Mouse (Mus musculus): ENCODE data around the gene Sp2. TPM values are rescaled to one million over a fixed set of nuclear protein-coding genes. Genes with fewer than 3 reads are reported as not detected.

Sp2 gene
- polyA plus RNA-seq, 1 experiment from 2014 or later, result 29.4 TPM

- WGBS, result 87% methylated on average over 5 of the region's 5 CpGs
These were observed 13.5 kb downstream of the Sp2 start for GRCm38 (mm10) chr11:96969280-96969722.

GRCm38 (mm10) chr11:96968476-96968875 is 14.3 kb downstream of the Sp2 start:
- Histone ChIP-seq H3K4me3 (ENCODE audit: low read depth, low read length) (no peak overlapping the region), H3K9ac (ENCODE audit: low read length) (no peak overlapping the region), H3K27me3 (ENCODE audit: control insufficient read depth, insufficient read depth, low read length) (no peaks in the 10 kb centered on the region), H3K4me2 (ENCODE audit: low read depth) (no peak overlapping the region), H3K36me3 (ENCODE audit: control insufficient read depth, insufficient read depth, low read length) (no peaks in the 10 kb centered on the region; the same call in 1 of the 2 replicates), H3K4me1 (ENCODE audit: control insufficient read depth, insufficient read depth, low read length) (no peaks in the 10 kb centered on the region), H3K9me3 (ENCODE audit: control insufficient read depth, low read length) (no peaks in the 10 kb centered on the region), H3K27ac (ENCODE audit: low read depth, low read length) (no peak overlapping the region)
- no peak for ATAC-seq (ENCODE audit: insufficient read depth, low FRiP score, low TSS enrichment)
- DNase-seq (ENCODE audit: low spot score), result no peak
- WGBS, result 70% methylated on average over 6 of the region's 6 CpGs

More at GRCm38 (mm10) chr11:96969280-96969722, 13.5 kb downstream of the Sp2 start:
- Histone ChIP-seq H3K4me1 (ENCODE audit: control insufficient read depth, insufficient read depth, low read length) (no peaks in the 10 kb centered on the region), H3K27me3 (ENCODE audit: control insufficient read depth, insufficient read depth, low read length) (no peaks in the 10 kb centered on the region), H3K9ac (ENCODE audit: low read length) (peak overlapping the region; percentile 23; the same call in 1 of the 2 replicates), H3K9me3 (ENCODE audit: control insufficient read depth, low read length) (no peaks in the 10 kb centered on the region), H3K36me3 (ENCODE audit: control insufficient read depth, insufficient read depth, low read length) (no peaks in the 10 kb centered on the region; the same call in 1 of the 2 replicates), H3K4me2 (ENCODE audit: low read depth) (no peak overlapping the region), H3K4me3 (ENCODE audit: low read depth, low read length) (no peak overlapping the region), H3K27ac (ENCODE audit: low read depth, low read length) (peak overlapping the region; percentile 3; the same call in 1 of the 2 replicates)
- no peak for ATAC-seq (ENCODE audit: insufficient read depth, low FRiP score, low TSS enrichment)
- DNase-seq (ENCODE audit: low spot score), result no peak

GRCm38 (mm10) chr11:96967544-96968269 is 15.1 kb downstream of the Sp2 start:
- no peaks in the 10 kb centered on the region for H3K4me1 ChIP-seq (ENCODE audit: control insufficient read depth, insufficient read depth, low read length)
- H3K27me3 ChIP-seq (ENCODE audit: control insufficient read depth, insufficient read depth, low read length), result no peaks in the 10 kb centered on the region
- DNase-seq (ENCODE audit: low spot score) (no peak), ATAC-seq (ENCODE audit: insufficient read depth, low FRiP score, low TSS enrichment) (no peak)
- no peaks in the 10 kb centered on the region for H3K9me3 ChIP-seq (ENCODE audit: control insufficient read depth, low read length)
- 90% methylated on average over 11 of the region's 11 CpGs for WGBS
- H3K27ac ChIP-seq (ENCODE audit: low read depth, low read length), result no peak overlapping the region
- no peak overlapping the region for H3K4me3 ChIP-seq (ENCODE audit: low read depth, low read length)
- no peak overlapping the region for H3K9ac ChIP-seq (ENCODE audit: low read length)
- H3K36me3 ChIP-seq (ENCODE audit: control insufficient read depth, insufficient read depth, low read length), result no peaks in the 10 kb centered on the region; the same call in 1 of the 2 replicates
- H3K4me2 ChIP-seq (ENCODE audit: low read depth), result no peak overlapping the region

GRCm38 (mm10) chr11:96966914-96967543 is 15.7 kb downstream of the Sp2 start:
- Histone ChIP-seq H3K9me3 (ENCODE audit: control insufficient read depth, low read length) (no peaks in the 10 kb centered on the region), H3K4me1 (ENCODE audit: control insufficient read depth, insufficient read depth, low read length) (no peaks in the 10 kb centered on the region), H3K27ac (ENCODE audit: low read depth, low read length) (no peak overlapping the region), H3K4me3 (ENCODE audit: low read depth, low read length) (no peak overlapping the region), H3K27me3 (ENCODE audit: control insufficient read depth, insufficient read depth, low read length) (no peaks in the 10 kb centered on the region), H3K4me2 (ENCODE audit: low read depth) (no peak overlapping the region), H3K36me3 (ENCODE audit: control insufficient read depth, insufficient read depth, low read length) (no peaks in the 10 kb centered on the region; the same call in 1 of the 2 replicates), H3K9ac (ENCODE audit: low read length) (no peak overlapping the region)
- ATAC-seq (ENCODE audit: insufficient read depth, low FRiP score, low TSS enrichment) (no peak), DNase-seq (ENCODE audit: low spot score) (no peak)
- 93% methylated on average over 13 of the region's 13 CpGs for WGBS

GRCm38 (mm10) chr11:96966172-96966571 is 16.6 kb downstream of the Sp2 start:
- no peaks in the 10 kb centered on the region for H3K27me3 ChIP-seq (ENCODE audit: control insufficient read depth, insufficient read depth, low read length)
- ATAC-seq (ENCODE audit: insufficient read depth, low FRiP score, low TSS enrichment), result no peak
- 93% methylated on average over 3 of the region's 3 CpGs for WGBS
- H3K9me3 ChIP-seq (ENCODE audit: control insufficient read depth, low read length), result no peaks in the 10 kb centered on the region
- no peak overlapping the region for H3K27ac ChIP-seq (ENCODE audit: low read depth, low read length)
- H3K4me1 ChIP-seq (ENCODE audit: control insufficient read depth, insufficient read depth, low read length), result no peaks in the 10 kb centered on the region
- peaks cover 4% of the 10 kb centered on the region; the same call in 1 of the 2 replicates for H3K36me3 ChIP-seq (ENCODE audit: control insufficient read depth, insufficient read depth, low read length)
- no peak overlapping the region for H3K9ac ChIP-seq (ENCODE audit: low read length)
- H3K4me3 ChIP-seq (ENCODE audit: low read depth, low read length), result no peak overlapping the region
- H3K4me2 ChIP-seq (ENCODE audit: low read depth), result no peak overlapping the region
- DNase-seq (ENCODE audit: low spot score), result no peak

- no peak for ATAC-seq (ENCODE audit: insufficient read depth, low FRiP score, low TSS enrichment)
- H3K36me3 ChIP-seq (ENCODE audit: control insufficient read depth, insufficient read depth, low read length), result peaks cover 17% of the 10 kb centered on the region
- DNase-seq (ENCODE audit: low spot score), result peak; percentile 82
- H3K4me3 ChIP-seq (ENCODE audit: low read depth, low read length), result no peak overlapping the region
- H3K4me2 ChIP-seq (ENCODE audit: low read depth), result no peak overlapping the region
- no peak overlapping the region; the same call in 1 of the 2 replicates for H3K27ac ChIP-seq (ENCODE audit: low read depth, low read length)
- no peaks in the 10 kb centered on the region for H3K9me3 ChIP-seq (ENCODE audit: control insufficient read depth, low read length)
- H3K27me3 ChIP-seq (ENCODE audit: control insufficient read depth, insufficient read depth, low read length), result no peaks in the 10 kb centered on the region
- no peaks in the 10 kb centered on the region for H3K4me1 ChIP-seq (ENCODE audit: control insufficient read depth, insufficient read depth, low read length)
- WGBS, result 20% methylated on average over 8 of the region's 8 CpGs
- no peak overlapping the region for H3K9ac ChIP-seq (ENCODE audit: low read length)
These were observed 19.2 kb downstream of the Sp2 start for GRCm38 (mm10) chr11:96963580-96963979.

- Histone ChIP-seq H3K4me3 (ENCODE audit: low read depth, low read length) (no peak overlapping the region), H3K9me3 (ENCODE audit: control insufficient read depth, low read length) (no peaks in the 10 kb centered on the region), H3K27me3 (ENCODE audit: control insufficient read depth, insufficient read depth, low read length) (no peaks in the 10 kb centered on the region), H3K36me3 (ENCODE audit: control insufficient read depth, insufficient read depth, low read length) (peaks cover 26% of the 10 kb centered on the region), H3K9ac (ENCODE audit: low read length) (no peak overlapping the region), H3K4me2 (ENCODE audit: low read depth) (no peak overlapping the region), H3K27ac (ENCODE audit: low read depth, low read length) (no peak overlapping the region), H3K4me1 (ENCODE audit: control insufficient read depth, insufficient read depth, low read length) (no peaks in the 10 kb centered on the region)
- DNase-seq (ENCODE audit: low spot score), result no peak
- 90% methylated on average over 10 of the region's 10 CpGs for WGBS
- ATAC-seq (ENCODE audit: insufficient read depth, low FRiP score, low TSS enrichment), result no peak
These were observed 25.5 kb downstream of the Sp2 start for GRCm38 (mm10) chr11:96957061-96957805.

- Histone ChIP-seq H3K36me3 (ENCODE audit: control insufficient read depth, insufficient read depth, low read length) (peaks cover 22% of the 10 kb centered on the region), H3K4me3 (ENCODE audit: low read depth, low read length) (no peak overlapping the region), H3K4me1 (ENCODE audit: control insufficient read depth, insufficient read depth, low read length) (no peaks in the 10 kb centered on the region), H3K9me3 (ENCODE audit: control insufficient read depth, low read length) (no peaks in the 10 kb centered on the region), H3K27ac (ENCODE audit: low read depth, low read length) (no peak overlapping the region), H3K9ac (ENCODE audit: low read length) (no peak overlapping the region), H3K4me2 (ENCODE audit: low read depth) (no peak overlapping the region), H3K27me3 (ENCODE audit: control insufficient read depth, insufficient read depth, low read length) (no peaks in the 10 kb centered on the region)
- ATAC-seq (ENCODE audit: insufficient read depth, low FRiP score, low TSS enrichment) (no peak), DNase-seq (ENCODE audit: low spot score) (no peak)
- 62% methylated on average over 20 of the region's 20 CpGs for WGBS
These were observed 26.6 kb downstream of the Sp2 start for GRCm38 (mm10) chr11:96956009-96956724.
